Mouse (Mus musculus): ENCODE results near the gene Zfp536.
A peak's percentile ranks its signal among the peaks of the same experiment; 100 is the strongest.
"Not testable (repeated sequence)": the region's sequence is repeated elsewhere in the genome, so short reads cannot be mapped to it uniquely, and the experiment has no call there.

The Zfp536 gene

DNA sequence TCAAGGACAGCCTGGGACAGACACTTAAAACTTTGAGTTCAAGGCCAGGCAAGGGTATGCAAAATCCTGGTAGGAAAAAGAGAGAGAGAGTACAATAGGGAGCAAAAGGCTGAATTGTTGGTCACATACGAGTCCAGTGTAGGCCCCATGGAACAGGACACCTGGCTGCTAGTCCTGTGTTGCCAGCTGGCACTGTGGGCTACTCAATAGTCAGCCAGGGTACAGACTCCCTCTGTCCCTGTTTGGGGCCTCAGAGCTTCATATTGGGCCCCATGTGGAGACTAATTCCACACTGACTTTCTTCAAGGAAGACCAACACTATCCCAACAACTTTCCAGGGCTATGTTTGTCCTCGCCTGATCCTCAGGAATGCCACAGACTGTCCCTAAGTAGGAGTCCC is 87.1 kb downstream of the Zfp536 start:
- no peak for DNase-seq

DNA sequence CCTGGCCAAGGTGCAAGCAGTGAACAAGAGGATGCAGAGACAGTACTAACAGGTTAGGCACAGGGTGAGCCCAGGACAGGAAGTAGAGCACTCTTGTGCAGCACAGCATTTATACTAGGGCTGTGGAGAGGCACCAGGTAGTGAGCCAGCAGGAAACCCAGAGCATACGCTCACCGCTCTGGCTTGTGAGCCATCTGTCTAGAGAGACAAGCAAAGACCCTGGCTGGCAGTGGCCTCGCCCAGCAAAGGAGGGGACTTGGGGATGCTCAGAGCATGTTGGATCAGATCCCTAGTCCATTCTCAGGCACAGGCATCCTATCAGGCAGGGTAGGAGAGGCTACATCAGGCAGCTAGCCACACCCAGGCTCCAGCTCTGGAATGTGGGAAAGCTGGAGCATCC is 88.2 kb downstream of the Zfp536 start:
- DNase-seq = peak; percentile 66

DNA sequence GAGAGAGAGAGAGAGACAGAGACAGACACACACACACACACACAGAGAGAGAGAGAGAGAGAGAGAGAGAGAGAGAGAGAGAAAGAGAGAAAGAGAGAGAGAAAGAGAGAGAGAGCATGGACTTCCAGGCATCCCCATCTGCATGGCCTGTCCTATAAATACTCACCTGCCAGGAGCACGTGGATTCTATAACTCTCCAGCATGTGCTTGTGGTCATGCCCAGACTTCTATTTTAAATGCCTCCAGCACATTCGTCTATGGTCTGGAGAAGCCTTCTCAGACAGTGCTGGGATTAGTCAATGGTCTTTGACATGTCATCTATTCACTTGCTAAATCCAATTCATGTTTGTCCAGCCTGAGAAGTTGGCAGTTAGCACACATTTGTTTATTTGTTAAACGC is 92.1 kb downstream of the Zfp536 start:
- no peak for DNase-seq

DNA sequence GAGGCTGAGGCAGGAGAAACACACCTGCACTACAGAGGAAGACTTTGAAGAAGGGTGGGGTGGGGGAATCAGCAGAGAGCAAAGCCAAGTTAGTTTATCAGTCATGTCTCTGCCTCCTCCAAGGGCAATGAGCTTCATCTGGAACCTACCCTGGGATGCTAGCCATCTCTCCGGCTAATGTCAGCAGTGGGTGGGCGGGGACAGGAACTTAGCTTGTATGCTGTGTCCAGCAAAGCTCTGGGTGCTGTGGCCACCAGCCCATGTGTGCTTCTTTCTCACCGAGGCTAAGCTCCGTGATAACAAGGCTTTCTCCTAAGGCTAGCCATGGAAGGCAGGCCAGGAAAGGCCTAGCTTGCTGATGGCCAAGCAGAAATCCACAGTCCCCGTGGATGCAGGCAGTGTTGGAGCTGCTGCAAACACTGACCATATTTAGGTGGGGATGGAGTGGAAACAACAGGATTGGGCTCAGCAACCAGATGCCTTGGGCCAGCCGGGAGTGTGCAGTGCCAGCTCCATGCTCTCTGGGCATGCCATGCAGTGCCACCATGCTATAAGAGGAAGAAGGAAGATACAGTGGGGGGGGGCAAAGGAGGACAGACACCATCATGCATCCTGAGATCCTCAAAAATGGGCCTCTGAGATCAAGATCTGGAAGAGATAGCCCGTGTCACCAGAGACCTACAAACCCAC is 109.6 kb downstream of the Zfp536 start:
- no peak for DNase-seq

DNA sequence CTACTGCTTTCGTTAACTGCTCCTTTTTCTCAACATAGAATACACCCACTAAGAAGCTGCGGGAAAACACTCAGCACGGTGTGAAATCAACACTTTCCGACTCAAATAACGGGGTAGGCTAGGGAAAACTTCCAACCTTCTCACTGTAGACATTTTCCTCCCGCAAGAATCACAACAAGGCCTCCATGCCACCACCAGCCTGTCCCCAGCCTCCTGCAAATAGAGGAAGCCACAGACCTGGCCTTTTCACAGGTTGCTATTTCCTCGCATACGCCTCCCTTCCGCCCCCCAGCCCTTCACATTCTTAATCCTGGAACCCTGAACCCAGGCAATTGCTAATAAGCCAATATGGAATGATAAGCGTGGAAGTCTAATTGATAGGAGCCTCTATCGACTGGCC is 124.8 kb downstream of the Zfp536 start:
- DNase-seq = no peak

DNA sequence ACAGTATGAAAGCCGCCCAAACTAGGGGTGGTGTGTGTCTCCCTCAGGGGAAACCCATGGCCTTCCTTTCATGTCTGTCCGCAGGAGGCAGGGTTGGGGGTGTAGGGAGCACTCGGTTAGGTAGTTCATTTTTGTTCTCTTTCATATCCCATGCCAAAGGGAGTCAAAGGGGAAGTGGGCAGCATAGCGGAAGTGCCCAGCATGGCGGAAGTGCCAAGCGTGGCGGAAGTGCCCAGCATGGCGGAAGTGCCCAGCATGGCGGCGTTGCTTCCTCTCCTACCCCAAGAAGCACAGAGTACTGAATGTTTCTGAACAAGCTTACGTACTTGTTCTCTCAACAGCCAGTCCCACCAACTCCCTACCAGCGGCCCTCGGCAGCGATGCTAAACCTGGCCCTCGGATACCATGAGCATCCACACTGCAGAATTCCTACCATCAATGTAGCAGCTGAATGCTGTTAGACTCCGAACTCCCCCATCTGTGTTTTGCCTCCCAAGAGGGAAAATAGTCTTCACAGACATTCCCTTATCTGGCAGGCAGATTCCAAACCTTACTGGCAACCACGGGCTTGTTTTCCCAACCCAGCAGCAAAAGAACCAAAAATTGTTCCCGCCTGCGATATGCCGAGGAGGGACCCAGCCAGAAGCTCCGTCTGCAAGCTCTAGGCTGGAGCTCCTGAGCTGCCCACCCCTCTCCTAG is 125.4 kb downstream of the Zfp536 start:
- DNase-seq = no peak

DNA sequence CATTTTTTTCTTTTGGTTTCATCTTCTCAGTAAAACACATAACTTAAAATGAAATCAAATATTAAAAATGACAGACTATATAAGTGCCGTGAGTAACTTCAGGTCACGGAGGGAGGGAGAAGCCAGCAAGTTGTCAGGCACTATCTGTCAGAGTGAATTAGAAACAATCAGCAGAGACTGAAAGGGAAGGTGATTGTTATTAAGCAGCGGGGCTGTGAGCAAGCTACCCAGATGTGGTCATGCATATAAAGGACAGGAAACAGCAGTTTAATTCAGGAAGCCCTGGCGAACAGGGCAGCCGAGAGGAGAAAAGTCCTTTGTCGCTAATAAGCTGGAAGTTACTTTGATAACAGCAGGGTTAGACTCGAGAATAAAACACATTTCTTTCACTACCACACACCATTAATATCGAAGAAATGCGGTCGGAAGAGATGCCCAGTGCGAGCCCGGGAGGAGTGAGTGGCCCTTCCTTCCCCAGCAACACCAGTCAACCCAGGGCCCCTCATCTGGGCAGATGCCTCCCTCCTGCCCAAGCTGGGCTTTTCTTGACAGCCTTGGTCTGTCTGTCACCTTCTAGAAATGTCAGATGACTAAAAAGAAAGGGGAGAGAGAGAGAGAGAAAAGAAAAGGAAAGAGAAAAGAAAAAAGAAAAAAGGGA is 133.6 kb downstream of the Zfp536 start:
- DNase-seq = no peak

DNA sequence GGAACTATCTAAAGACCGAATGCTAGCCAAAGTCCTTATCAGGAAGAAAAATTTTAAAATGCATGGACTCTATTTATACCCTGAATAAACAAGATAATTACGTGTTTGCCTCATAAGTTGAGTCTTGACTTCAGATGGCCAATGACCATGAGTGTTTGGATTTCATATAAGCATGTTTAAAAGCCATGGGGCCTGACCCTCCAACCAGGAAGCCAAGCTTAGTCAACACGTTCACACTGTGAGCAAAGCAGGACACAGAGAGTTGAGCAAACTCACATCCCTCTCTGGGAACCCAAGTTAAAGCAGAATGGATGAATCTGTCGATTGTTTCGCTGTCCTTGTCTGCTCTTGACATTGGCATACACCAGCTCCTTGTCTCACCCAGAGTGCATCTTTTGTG is 138.6 kb downstream of the Zfp536 start:
- no peak for DNase-seq

DNA sequence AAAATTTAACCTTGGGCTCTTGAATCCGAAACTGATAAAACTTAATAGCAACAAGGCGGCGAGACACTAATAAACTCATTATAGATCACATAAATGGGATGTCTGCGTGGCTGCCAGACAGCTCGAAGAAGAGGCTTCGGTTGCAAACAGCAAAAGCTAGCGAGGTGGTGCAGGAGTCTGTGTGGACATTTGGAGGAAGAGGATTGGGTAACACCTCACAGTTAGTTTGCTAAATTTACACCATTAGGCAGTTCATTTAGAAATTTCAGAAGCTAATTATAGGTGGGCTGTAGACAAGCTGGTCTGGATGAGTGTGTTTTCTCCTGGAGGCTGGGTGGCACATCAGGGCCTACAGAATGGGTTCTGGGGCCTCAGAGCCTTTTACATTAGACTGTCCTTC is 143.0 kb downstream of the Zfp536 start:
- no peak for DNase-seq

DNA sequence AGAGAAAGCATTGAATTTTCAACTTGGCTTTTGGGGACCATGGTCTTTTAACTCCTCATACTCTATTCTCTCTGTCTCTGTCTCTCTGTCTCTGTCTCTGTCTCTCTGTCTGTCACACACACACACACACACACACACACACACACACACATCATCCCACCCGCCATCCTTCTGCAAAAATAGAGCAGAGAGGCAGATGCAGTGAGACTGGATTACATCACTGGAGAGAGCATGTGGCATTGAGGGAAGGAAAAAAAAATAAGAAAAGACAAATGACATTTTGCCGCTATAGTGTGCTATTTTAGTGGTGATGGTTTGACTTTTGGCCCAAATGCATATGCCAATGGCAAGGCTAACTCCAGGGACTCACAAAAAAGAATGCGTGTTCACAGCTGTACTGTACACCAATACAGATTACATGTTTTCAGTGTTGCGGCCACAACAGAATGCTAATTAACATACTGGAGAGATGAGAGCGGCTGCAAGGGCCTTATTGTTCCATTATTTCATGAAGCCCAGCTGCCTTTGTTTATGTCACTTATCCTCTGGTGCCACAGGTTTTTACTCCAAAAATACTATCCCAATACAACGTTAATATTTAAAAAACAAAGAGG is 145.4 kb downstream of the Zfp536 start:
- DNase-seq = no peak

DNA sequence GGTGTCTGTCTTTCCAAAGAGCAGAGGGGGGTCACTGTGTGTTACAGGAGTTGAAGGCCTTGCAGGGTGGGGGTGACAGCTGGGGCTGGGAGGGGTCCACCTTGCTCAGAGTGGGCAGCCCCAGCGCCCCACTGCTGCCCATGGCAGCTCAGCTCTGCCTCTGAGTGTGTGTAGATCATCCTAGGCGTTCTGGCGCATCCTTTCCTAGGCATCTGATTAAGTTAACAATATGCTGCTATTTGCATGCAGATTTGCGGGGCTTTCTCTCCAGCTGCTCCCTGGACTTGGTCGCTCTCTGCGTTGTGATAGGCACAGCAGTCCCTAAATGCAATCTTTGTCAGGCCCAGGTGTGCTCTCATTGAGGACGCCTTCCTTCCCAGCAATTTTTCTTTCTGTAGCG is 147.7 kb downstream of the Zfp536 start:
- no peak for DNase-seq

DNA sequence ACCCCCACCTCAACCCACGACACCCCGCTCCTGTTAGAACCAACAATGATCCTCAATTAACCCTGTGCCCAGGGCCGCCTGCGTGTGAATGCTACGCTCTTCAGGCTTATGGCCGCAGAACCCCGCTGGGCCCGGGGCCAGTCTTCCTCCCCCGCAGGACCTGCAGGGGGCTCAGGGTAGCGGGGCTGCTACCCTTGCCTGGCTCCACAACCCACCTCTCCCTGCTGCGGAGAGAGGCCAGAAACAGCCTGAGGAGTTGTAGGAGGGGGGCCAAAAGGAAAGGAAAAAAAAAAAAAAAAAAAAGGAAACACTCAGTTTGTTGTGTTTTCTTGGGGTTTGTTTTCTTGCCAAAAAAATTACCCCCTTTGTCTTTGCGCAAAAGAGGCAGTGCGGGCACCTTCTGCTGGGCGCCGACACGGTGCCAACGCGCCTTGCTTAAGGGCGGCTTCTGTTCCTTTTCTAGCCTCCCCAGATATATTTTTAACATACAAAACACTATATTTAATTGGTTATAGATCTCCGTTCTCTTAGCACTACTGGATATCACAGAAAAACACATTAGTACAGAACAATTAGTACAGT is 148.6 kb downstream of the Zfp536 start:
- peak; percentile 65 for DNase-seq

DNA sequence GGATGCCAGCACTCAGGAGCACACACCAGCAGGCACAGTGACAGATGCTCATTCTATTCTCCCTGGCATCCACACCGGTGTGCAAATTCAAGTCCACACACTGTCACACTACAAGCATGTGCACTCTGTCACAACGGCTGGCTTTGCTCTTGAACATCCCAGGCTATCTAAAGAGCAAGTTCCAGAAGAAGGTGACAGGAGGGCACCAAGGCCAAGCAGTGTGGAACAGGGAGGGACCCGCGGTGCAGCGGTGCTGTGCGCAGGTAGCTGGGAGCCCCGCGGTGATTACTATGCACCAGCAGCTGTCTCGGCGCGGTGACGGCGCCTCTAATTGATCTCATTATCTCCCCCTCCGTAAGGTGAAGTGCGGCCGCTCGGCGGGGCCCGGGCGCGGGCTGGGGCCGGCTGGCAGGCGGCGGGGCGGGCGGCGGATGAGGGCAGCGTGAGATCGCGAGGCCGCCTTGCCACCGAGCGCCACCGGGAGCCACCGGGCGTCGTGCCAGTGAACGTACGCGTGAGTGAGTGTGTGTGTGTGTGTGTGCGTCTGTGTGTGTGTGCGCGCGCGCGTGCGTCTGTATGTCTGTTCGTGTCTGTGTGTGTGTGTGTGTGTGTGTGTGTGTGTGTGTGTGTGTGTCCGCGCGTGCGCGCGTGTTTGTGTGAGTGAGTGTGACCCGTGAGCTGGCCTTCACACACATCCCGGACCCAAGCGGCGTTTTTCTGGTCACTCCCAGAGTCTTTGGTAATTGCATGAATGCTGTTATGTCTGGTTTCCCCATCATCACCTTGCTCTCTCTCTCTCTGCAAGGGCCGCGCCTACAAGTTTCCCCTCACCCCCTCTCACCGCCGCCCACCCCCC is 149.3 kb downstream of the Zfp536 start:
- DNase-seq = peak; percentile 87

DNA sequence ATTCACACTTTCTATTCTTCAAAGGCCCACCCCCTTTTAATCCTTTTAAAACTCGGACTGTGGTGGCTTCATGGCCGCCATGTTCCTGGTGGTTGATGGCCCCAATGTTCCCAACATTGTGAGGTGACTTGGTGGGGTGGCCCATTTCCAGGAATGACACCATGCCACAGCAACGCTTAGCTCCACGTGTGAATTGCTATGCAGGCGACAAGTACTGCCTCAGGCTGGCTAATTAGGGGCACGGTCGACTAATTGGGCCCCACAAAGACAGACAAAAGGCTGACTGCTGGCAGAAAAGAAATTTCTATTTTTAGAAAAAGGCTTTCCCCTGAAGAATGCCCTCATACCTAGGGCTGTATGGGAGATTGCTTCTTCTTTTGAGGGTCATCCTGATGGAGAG is 154.2 kb downstream of the Zfp536 start:
- no peak for DNase-seq

DNA sequence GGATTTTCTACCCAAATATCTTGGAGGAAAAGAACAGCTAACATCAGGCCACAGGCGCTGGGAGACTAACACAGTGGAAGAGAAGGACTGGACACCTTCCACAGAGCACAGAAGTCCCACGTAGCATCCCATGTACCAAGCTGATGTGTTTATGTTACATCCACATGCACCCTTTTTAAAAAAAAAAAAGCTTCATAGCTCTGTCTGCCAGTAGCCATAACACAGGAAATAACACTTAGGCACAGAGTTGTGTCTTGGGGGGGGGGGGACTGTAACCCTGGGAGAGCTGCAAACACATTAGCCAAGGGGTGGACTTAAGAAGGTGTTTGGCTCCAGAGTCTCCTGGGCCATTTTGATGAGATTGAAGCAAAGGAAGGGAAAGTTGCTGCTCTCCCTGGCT is 155.6 kb downstream of the Zfp536 start:
- no peak for DNase-seq

DNA sequence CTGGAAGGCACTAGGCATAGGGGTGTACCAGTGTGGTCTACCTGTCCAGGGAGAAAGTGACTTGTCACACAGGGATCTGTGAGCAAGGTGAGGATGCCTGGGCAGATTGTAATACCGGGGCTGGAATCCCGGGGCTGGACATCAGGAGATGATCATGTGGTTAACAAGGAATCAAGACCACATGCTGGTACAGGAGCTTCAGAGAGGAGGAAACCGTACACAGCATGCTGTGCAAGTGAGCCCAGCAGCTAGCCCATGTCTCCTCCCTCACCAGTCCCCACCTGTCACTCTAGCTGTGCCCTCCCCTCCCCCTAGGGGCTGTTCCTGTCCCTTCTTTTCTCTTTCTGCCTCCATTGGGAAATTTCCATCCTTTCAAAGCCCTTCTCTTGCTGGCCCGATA is 157.5 kb downstream of the Zfp536 start:
- DNase-seq = peak; percentile 37

DNA sequence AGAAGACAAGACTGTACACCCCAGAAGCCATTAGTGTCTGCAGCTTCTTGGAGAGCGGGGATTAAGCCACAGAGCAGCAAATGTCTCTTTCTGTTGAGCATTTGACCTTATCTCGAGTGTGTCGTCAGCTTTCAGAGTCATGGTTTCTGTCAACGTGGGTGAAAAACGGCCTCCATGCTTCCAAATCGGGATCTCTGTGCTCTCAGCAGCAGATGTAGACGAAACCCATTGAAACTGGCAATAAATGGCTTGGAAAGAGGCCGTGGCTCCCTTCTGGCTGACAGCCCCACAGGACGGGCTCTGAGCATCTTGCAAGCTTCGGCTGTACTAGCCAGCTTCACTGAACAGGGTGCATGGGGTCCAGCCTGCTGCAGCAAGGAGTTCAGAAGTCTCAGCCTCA is 159.1 kb downstream of the Zfp536 start:
- DNase-seq = no peak

DNA sequence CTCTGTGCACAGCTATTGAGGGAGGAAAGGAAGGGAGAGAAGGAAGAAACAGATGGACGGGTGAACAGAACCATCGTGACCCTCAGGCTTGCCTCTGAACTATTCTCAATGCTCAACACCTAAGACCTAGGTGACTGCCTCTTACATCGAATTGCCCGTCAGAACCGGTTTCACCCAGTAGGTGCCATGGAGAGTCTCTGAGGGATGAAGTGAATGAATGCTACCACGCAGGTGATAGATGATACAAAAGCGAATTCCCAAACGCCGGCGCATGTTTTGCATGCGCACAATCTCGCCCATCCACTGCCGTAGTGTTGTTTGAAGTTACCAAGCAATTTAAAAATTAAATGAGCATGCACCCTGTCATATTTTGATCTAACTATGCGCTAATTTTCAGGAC is 164.9 kb downstream of the Zfp536 start:
- no peak for DNase-seq

DNA sequence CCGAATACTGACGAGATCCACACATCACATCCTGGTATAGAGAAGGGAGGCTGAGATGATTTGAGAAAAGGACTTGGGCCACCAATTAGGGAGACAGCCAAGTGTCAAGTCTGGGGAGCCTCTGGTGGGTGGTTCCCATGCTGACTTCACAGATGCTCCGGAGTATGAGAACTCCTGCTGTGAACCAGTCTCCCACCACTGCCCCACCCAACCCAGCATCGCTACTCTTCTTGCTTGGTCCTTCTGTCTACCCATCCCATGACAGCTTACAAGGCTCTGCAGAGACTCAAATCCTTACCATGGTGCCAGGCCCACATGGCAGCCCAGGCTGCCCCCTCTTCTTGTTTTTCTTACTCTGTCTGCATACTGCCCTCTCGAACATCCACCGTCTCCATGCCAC is 165.5 kb downstream of the Zfp536 start:
- DNase-seq = no peak

DNA sequence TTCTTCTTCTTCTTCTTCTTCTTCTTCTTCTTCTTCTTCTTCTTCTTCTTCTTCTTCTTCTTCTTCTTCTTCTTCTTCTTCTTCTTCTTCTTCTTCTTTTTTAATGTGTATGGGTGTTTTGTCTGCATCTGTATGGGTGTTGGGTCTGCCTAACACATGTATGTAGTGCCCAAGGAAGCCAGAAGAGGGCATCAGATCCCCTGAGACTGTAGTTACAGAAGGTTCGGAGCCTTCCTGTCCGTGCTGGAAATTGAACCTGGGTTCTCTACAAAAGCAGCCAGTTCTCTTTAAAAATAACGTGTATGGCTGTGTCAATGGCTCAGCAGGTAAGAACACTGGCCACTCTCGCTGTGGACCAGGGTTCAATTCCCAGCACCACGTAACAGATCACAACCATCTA is 167.0 kb downstream of the Zfp536 start:
- no peak for DNase-seq

DNA sequence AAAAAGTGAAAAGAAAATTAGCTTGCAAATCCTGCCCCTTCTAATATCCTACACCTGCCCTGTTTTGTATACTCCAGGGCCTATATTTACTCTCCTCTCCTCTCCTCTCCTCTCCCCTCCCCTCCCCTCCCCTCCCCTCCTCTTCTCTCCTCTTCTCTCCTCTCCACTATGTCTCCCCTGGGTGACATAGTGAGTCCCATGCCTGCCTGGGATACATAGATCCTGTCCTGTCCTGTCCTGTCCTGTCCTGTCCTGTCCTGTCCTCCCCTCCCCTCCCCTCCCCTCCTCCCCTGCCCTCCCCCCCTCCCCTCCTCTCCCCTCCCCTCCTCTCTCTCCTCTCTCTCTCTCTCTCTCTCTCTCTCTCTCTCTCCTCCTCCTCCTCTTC is 169.9 kb downstream of the Zfp536 start:
- DNase-seq = not testable (repeated sequence)

DNA sequence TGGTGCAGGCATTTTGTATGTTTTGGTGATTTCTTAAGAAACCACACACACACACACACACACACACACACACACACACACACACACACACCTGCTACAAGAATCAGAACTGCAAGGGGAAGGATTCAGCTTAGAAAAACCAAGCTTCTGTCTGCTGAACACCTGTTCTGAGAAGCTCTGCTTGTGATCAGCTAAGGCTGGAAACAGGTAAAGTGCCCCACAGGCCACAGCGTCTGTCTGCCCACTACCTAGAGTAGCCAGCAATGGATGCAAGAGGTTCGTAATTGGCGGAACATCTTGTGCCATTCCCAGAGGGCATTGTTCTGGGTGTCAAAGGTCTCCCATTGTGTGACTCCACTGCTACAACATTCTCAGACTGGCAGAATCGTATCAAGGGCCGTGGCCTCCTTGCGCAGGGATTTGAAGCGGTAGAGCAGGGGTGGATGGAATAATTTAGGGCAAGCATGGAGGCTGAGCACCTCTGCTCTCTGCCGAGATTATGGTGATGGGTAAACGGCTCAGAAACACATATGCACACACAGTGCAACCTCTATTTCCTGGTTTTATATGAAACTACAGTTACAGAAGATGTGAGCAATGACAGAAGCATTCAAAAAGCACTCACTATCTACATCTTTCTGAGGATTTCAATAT is 170.4 kb downstream of the Zfp536 start:
- DNase-seq = no peak

Measured in cerebellum, adult 8-10 months (tissue).